Mouse (Mus musculus) megakaryocyte, embryonic 14.5 days (primary cell): ENCODE measurements at regions not wholly inside any gene's neighbourhood (a gene's known extent, or its start where the extent isn't known, plus 50 kb on each side); places are given as distances from the start of the nearest gene placed in this dataset.

ENCODE experiments used
- FLI1 ChIP-seq: IDR thresholded peaks from 2 replicates; pipeline ENCODE4 v1.6.1; 2012; ENCODE audit warnings: low read length, inconsistent platforms, mixed read lengths
- GATA1 ChIP-seq: IDR thresholded peaks from 3 replicates; pipeline ENCODE4 v1.6.1; 2012; ENCODE audit warnings: mixed read lengths, low read length, inconsistent platforms, borderline replicate concordance

DNA sequence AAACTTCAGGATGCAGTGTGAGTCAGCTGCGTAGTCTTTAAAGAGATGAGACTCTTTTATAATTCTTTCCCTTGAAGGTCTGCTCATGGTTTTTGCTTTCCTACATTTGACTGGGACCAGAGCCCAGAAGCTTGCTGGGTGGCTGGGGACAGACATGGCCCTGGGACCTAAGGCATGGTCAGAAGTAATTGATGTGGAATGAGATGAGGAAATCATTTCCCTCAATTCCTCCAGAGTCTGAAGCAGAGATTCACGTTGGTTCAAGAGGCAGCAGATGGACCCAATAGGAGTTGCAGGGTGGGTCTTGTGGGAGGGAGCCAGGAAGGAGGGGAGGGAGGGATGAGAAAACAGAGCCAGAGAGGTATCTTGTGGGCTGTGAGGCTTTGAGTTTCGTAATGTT lies 473.9 kb downstream of the Rps24 start:
- no peak for TF ChIP-seq GATA1
- TF ChIP-seq FLI1, result no peak
